Mouse (Mus musculus) heart, postnatal 14 days (tissue): ENCODE measurements around the gene Gm30191. TPM values are rescaled to one million over a fixed set of nuclear protein-coding genes. Genes with fewer than 3 reads are reported as not detected.

Experiments
- DNase-seq, 2 experiments: peaks; one replicate each; pipeline ENCODE4 v3.0.0; 2021 to 2022
- intact Hi-C: fragments of 180-260 bp; cut with DNase I; formaldehyde crosslinking; loops from one replicate; pipeline ENCODE4 v1.15.1; 2025
- long read RNA-seq, 2 experiments: library from polyadenylated mRNA; stranded (forward); transcript quantifications; one replicate each; pipeline ENCODE4 v2.0.0; 2021
- total RNA-seq, 2 experiments: library from RNA; stranded (reverse); gene quantifications; 2 replicates each; pipeline ENCODE4 v1.2.3; 2021

Gene Gm30191
- total RNA-seq, result not detected
- long read RNA-seq, experiment 1, result 0 reads
- long read RNA-seq, experiment 2, result 0 reads

DNA sequence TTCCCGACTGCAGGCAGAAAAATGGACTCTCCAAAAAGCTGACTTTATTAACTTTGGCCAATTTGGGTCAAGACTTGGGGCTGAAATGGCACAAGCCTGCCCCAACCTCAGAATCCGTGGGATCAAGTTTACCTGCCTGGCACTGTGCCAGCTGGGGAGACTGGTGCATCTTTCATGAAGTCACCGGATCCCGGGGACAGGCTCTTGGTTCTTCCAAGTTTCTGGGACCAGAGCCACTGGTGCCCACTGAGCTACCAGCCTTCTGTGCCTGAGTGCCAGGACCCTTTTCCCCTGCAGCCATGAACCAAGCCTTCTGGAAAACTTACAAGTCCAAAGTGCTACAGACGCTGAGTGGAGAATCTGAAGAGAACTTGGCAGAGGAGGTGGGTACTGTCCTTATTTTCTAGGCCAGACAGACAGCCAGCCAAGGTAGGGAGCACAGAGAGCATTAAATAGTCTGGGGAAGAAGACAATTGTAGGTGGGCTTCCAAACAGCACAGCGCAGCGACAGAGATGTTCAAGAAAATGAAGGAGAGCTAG is at the start of gene Gm30191:
Gene Gm30191 (plus strand): TSS at position 217 of the 540 bp plus-strand sequence.
- no peak for DNase-seq
- intact Hi-C loops, result loop anchor here (2.0 kb wide), 1 partner anchor 60 kb away; the partner anchor contains the start of gene Cep85

DNA sequence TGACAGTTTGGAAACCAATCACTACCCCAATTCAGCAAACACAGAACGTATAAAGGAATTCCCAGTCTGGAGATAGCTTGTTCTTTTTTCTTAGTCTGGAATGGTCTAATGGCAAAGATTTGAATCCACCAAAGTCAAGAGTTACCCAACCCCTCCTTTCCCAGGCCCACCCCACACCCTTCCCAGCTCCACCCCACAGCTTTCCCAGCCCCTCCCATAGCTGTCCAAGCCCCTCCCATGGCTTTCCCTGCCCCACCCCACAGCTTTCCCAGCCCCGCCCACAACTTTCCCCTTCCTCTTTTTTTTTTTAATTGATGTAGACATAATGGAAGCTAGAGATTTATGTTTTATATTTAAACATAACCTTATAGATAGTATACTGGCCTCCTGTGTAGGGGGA is 47.4 kb upstream of the Gm30191 start:
- intact Hi-C loops, result no loop called here
- no peak for DNase-seq

DNA sequence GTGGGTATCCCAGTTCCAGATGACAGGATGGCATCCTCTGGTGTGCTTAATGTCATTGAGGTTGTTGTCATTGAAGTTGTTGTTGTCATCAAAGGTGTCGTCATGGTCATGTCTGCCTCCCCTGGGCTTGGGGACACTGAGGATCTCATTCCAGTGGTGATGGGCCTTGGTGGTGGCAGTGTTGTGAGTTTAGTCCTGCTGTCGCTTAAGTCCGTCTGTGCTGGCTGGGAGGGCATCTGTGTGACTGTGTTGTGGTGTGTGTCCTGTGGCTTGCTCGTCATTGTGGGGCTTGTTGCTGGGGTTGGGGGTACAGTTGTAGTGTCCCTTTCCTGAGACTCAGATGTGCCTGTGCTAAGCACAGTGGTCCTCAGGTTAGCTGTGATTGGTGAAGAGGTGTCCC is 43.8 kb upstream of the Gm30191 start, which contains the start of gene Gm7534:
Gene Gm7534 (minus strand): TSS at position 101 of the 400 bp plus-strand sequence.
- no peak for DNase-seq
- intact Hi-C loops, result no loop called here

DNA sequence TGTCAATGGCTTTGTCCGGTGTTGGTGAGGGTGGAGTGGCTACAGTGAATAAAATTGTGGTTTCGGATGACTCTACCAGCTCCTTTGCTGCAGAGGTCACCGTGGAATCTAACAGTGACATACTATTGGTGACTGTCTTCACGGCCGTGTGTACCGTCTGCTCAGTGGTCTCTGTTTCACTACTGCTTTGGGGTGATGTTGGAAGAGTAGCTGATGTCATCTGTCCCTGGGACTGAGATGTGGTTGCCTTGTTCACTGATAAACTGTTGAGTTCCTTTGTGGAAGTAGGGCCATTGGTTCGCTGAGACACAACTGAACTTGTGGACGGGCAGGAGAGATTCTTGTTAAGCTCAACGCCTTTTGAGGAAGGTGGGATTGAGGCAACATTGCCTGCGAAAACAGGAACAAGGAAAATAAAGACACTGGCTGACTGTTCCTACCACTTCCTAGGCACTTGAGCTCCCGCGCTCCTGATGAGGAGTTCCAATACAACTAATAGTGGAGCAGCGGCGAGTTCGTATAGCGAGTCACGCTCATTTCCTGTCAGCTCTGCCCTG is 43.3 kb upstream of the Gm30191 start:
- intact Hi-C loops, result no loop called here
- DNase-seq, result no peak

DNA sequence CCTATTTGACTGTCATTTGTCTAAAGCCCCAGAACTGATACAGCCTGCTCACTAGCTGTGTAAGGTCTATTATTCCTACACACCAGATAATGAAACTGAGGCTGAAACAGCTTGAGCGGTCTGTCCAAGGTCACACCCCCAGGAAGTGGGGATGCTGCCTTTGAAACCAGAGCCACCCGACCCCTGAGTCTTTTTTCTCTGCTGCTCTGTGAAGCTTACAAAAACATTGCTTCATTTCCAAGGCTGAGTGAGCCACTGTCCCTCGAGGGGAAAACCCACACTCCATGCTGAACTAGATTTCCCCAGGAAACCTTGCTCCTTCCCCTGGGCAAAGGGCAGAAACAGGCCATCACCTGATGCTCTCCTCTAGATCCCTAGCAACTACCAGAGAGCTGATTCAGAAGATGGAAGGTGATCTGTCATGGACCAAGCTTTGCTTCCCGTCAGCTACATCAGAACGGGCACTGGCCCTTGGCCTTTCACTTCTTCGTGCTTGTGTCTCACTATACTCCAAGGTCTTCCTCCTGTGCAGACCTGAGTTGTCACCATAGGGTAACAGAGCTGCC is 40.2 kb upstream of the Gm30191 start:
- DNase-seq, result no peak
- intact Hi-C loops, result no loop called here

DNA sequence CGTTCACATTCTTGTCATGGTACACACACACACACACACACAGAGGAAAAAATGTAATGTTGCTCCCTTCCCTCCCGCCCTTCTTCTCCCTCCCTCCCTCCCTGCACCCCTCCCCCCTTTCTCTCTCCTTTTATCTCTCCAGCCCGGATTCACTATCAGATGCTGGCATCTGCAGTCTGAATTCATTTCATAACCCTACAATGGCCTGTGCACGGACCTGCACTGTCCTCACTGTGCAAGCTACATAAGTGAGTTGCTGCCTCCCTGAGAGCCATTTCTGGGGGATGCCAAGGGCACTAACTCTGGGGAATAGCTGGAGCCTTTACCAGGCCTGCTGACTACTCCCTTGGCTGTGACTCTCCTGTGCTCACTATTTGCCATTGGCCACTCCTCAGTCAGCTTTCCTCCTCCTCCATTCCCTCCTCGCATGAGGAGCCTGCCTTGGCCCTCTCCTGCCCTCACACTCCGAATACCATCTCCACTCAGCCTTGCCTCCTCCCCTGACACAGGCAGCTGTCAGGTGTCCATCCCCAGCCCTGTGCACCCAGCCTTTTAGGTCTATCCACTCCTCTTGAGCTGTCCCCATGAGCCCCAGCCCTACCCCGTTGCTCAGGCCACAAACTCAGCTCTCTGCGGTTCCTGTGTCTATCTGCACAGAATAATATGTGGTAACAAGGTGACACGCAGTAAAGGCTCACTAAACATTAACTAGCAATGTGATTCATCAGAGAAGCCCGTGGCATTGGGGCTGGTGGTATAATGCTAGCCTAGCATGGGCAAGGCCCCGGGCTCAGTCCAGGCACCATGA is 23.7 kb upstream of the Gm30191 start:
- intact Hi-C loops, result no loop called here

DNA sequence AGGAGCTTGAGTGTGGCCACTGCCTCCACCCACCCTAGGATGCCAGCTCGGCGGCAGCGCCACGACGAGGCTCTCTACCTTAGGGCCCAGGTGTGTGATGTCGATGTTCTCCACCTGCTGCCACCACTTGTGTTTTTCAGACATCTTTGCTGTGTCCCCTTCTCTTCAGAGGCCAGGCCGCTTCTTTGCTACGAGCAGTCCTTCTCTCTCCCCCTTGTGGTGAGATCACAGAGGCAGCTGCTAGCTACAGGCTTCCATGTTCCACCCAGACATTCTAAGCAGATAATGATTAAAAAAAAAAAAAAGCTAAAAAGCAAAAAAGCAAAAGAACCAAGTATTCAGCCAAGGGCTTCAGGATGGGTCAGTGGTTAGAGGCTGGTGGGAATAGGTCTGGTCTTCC is 19.5 kb upstream of the Gm30191 start, which contains the start of gene Catsper4:
Gene Catsper4 (minus strand): TSS at position 190 of the 400 bp plus-strand sequence.
- intact Hi-C loops, result no loop called here
- DNase-seq, result no peak

More for the DNA sequence above, 23.7 kb upstream of the Gm30191 start:
- DNase-seq, result no peak

DNA sequence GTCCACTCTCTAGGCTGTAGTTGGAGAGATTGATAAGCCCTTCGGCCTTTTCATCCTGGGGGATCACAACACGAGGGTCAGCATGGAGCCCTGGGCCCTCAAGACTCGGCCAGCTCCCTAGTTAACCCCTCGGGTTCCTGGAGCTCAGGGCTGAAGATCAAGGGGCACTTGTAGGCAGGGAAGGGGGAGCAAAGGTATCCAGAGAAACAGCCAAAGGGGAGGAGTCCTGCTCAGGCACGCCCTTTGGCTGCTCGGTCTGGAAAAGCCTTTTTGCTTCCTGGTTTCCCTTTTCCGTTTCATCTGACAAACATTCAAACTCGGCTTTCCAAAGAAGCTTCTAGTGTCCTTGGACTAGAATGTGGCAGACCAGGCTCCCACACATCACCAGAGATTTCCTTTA is 16.3 kb upstream of the Gm30191 start:
- intact Hi-C loops, result no loop called here
- DNase-seq, result no peak

DNA sequence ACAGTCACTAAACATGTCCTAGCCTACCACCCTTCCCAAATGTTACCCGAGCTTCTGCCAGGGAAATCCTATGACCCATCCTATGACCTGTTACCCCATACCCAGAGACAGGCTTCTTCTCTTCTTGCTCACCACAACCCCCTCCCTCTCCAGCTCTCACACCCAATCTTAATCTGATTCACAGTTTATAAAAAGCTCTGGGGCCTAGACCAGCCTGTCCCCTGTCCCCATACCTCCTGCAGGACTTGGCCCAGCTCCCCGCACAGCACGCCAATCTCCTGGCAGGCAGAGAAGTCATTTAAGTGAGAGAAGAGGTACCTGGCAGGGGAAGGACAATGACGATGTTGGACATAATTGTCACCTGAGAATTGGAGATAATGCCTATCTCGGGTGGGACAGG is 11.9 kb upstream of the Gm30191 start:
- intact Hi-C loops, result no loop called here
- peak in 1 of 2 experiments; percentile 29 for DNase-seq

DNA sequence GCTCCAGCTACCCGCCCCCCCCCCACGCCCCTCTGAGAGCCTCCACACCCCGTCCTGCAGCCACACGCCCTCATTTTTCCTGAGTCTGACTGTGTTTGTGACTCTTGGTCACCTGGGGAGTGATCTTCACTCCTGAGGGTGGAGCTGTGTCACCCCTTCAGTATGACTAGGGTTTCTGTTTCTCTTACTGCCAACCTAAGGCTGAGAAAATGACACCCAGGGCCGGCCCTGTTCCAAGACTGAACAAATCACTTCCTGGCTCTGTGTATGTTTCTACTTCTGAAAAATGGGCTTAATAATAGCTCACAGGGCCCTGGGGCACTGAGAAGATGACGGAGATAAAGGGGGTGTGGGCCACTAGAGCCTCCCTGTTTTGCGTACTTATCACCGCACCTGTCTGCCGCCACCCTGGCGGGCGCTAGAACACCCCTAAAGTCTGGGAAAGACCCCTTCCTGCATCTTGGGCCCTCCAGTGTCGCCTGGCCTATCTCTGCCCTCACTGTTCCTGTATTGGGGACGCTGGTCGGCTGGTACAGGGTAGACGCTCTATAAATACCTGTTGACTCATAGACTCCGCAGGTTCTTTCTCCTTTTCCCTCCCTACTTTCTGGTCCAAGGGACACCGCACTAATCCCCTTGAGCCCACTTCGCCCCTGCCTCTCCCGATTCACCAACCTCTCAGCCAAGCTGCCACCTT is 9.0 kb upstream of the Gm30191 start:
- intact Hi-C loops, result no loop called here
- no peak for DNase-seq

DNA sequence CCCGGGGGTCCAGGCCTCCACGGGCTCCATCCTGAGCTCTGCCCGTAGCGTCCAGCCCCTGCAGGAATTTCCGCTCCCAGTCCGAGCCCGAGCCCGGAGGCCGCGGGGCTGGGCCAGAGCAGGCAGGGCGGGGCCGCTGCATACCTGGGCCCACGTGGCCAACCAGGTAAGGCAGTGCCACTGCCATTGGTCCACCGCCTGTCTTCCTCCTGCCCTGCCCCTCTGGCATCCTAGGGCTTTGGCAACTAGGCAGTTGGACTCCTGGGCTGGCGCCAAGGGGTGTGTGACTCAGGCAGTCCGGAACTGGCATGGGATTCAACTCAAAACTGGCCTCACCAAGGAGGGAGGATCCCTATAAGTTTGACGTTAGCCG is 8.5 kb upstream of the Gm30191 start, which contains the start of gene Cnksr1:
Gene Cnksr1 (minus strand): TSS at position 121 of the 373 bp plus-strand sequence.
- intact Hi-C loops, result no loop called here
- DNase-seq, result peak; percentile 73 to 82

DNA sequence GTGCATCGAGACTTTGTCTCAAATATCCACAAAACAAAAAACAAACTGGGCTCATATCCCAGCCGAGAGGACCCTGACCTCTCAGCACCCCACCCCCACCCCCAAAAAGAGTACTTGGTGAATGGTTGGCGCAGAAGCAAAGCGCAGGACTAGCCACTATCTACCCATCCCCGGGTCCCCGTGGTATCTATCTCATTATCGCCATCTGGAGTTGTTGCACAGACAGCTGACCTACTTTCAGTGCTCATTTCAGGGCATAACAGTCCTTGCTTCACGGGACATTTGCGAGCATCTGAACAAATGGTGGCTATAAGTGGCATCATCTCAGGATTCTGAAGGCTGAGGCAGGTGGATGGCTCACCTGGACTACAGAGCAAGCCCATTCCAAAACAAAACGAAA is 8.0 kb upstream of the Gm30191 start:
- intact Hi-C loops, result no loop called here
- no peak for DNase-seq

DNA sequence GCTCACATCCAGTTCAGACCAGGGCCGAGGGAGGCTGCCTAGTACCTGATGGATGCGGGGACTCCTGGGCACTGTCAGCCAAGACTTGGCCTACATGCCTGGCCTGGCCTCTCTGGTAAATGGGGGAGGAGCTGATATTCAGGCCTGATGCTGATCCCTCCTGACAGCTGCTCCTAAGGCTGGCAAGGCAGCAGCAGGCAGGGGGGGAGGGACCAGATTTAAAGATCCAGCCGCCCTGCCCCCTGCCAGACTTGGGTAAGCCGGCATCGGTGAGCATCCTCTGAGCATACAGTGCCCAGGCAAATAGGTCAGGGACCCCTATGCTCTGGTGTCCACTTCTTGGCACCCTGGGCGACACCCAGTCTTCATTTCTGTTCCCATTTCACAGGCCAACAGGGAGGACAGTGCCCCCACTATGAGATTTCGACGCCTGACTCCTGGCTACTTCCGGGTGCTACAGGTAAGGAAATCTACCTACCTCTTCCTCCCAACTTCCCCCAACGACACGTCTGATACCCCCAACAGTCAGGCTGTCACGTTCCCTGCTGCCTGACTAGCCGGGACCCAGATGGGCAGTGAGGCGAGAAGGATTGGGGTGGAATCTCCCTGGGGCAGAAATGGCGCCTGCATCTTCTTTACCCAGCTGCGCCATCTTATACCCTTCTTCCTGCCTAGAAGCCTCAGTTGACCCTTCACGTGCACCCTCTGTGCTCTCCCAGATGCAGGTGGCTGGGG is 3.1 kb upstream of the Gm30191 start, which contains the start of gene E130218I03Rik:
Gene E130218I03Rik (plus strand): TSS at position 147 of the 735 bp plus-strand sequence.
- intact Hi-C loops, result no loop called here
- no peak for DNase-seq

DNA sequence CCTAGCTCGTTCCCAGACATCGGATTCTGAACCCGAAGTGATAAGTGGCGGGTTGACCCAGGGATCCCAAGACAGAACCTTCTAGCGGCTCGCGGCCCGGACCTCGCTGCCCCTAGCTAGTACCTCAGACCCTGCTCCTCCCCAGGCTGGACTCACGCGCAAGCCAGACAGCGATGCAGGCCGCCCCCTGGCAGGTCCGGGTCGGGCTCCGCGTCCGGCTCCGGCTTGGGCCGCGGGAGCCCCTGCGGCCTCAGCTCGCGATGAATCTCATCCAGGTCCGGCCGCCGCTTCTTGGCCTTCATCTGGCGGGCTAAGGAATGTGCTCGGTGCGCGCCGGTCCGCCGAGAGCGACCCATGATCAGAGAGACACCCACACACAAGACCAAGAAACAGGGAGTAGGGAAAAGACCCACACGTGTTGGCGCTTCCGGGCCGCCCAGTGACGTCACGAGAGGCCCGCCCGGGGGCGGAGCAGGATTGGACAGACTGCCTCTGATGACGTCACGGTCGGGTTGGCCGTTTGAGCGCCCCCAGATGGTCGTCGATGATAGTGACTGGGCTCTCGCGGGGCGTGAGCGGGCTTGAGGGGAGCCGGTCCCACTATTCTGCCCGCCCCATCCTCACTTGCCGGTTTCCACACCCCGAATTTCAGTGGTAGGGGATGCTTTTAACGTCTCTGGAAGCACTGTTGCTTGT is 1.4 kb upstream of the Gm30191 start, which contains the start of gene Zfp593:
Gene Zfp593 (minus strand): TSS at position 445 of the 696 bp plus-strand sequence.
- DNase-seq, result peak; percentile 96 to 98
- intact Hi-C loops, result no loop called here

DNA sequence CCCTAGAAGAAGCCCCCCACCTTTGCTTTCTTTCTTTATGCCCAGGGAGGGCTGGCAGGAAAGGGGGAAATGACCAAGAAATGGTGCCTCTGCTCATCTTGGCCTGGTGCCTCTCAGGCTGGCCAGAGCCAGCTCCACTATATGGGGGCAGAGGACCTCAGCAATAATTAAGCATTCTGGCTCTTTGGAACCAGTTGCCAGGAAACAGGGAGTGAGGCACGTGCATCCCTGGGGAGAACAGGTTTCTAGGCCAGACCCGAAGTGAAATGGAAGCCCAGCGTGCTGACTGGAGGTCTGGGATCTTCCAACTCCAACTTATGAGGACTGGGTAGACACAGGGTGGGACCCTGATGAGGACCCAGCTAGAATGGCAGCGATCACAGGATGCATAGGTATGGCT is 479 bp upstream of the Gm30191 start:
- DNase-seq, result no peak
- intact Hi-C loops, result loop anchor here (2.0 kb wide), 1 partner anchor 59 kb away; the partner anchor contains the start of gene Cep85

DNA sequence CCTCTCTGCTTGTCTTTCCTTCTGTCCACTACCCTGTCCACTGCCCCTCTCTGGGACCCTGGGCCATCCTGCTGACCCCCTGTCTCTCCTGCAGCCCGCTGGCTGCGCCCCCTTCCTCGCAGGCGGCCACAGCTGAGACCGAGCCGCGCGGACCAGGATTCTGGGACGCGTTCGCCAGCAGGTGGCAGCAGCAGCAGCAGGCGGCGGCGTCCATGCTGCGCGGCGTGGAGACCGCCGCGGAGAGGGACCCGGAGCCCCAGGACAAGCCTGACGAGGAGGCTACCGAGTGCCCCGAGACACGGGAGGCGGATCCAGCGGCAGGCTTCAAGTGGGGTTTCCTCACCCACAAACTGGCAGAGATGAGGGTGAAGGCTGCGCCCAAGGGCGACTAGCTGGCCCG is 2.9 kb downstream of the Gm30191 start:
- intact Hi-C loops, result loop anchor here (2.0 to 10.0 kb wide), 3 partner anchors 19 to 225 kb away; no protein-coding TSS in a partner anchor
- DNase-seq, result peak; percentile 89 to 92

DNA sequence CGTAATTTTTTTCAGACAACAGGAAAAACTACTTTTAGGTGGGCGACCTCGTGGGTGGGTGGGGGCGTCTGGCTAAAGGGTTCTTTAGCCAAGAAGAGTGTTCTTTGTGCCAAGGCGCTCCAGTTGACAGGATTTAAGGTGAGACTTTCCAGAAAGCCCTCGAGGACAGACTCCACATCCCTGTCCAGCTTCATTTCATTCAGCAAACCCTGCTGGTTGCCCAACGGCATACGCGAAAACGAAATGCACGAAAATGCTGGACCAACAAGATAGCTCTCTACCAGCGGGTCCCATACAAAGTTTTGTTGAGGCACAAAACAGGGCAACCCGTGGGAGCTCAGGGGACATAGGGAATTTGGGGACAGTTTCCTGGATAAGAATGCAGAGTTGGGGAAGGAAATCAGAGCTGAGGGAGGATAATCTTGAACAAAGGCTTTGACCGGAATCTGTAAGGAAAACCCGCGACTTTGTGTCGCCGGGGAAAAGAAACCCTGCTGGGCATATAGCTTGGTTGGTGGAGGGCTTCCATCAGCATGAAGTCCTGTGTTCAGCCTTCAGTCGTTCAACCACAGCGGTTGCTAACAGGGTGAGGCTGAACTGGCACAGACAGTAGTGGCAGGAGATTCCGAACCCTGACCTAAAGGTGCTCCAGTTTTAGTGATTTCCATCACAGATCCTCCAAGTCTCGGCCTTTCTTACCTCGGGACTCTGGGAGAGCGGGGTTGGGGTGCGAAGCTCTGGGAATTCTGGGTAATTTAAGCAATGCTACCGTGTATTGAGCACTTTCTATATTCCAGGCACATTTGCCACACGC is 3.6 kb downstream of the Gm30191 start:
- intact Hi-C loops, result loop anchor here (10.0 kb wide), 1 partner anchor 224 kb away; no protein-coding TSS in a partner anchor
- no peak for DNase-seq

DNA sequence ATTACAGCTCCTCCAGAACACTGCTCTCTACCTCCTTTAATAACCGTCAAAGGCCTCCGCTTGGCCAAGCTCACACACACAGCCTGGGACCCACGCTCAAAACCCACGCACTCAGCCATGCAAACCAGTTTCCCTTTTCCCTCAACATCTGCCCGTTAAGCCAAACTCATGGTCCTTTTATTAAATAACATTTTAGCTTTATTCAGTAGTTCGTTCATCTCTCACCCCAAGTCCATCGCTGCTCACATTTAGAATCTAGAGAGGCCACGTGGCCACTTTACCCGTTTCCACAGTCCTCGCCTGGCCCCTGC is 4.2 kb downstream of the Gm30191 start:
- no peak for DNase-seq
- intact Hi-C loops, result loop anchor here (10.0 kb wide), 1 partner anchor 224 kb away; no protein-coding TSS in a partner anchor
